Mouse (Mus musculus): Measurements from ENCODE around the gene Rbm20.

Gene Rbm20

GRCm38 (mm10) chr19:53716469-53716868 lies 39.4 kb downstream of the Rbm20 start:
- no peak for DNase-seq (ENCODE audit: low spot score in 2 of 2)

GRCm38 (mm10) chr19:53717364-53717763 lies 40.3 kb downstream of the Rbm20 start:
- DNase-seq (ENCODE audit: low spot score in 2 of 2): no peak

GRCm38 (mm10) chr19:53722186-53722585 lies 45.1 kb downstream of the Rbm20 start:
- no peak for DNase-seq (ENCODE audit: low spot score in 2 of 2)

- no peak for DNase-seq (ENCODE audit: low spot score in 2 of 2)
Measured at GRCm38 (mm10) chr19:53724053-53724452, 46.9 kb downstream of the Rbm20 start.

GRCm38 (mm10) chr19:53726340-53726739 lies 49.2 kb downstream of the Rbm20 start:
- DNase-seq (ENCODE audit: low spot score in 2 of 2): no peak

- DNase-seq (ENCODE audit: low spot score in 2 of 2): no peak
Measured at GRCm38 (mm10) chr19:53726755-53727154, 49.6 kb downstream of the Rbm20 start.

- no peak for DNase-seq (ENCODE audit: low spot score in 2 of 2)
Measured at GRCm38 (mm10) chr19:53727277-53727676, 50.2 kb downstream of the Rbm20 start.

GRCm38 (mm10) chr19:53727886-53728669 lies 51.0 kb downstream of the Rbm20 start:
- no peak for DNase-seq (ENCODE audit: low spot score in 2 of 2)

- DNase-seq (ENCODE audit: low spot score in 2 of 2): no peak
Measured at GRCm38 (mm10) chr19:53729919-53730318, 52.8 kb downstream of the Rbm20 start.

- no peak for DNase-seq (ENCODE audit: low spot score in 2 of 2)
Measured at GRCm38 (mm10) chr19:53731761-53732201, 54.7 kb downstream of the Rbm20 start.

GRCm38 (mm10) chr19:53734845-53735244 lies 57.7 kb downstream of the Rbm20 start:
- DNase-seq (ENCODE audit: low spot score in 2 of 2): no peak

- DNase-seq (ENCODE audit: low spot score in 2 of 2): no peak
Measured at GRCm38 (mm10) chr19:53738701-53739131, 61.6 kb downstream of the Rbm20 start.

GRCm38 (mm10) chr19:53739570-53740266 lies 62.6 kb downstream of the Rbm20 start:
- DNase-seq (ENCODE audit: low spot score in 2 of 2): no peak

- no peak for DNase-seq (ENCODE audit: low spot score in 2 of 2)
Measured at GRCm38 (mm10) chr19:53740750-53741380, 63.8 kb downstream of the Rbm20 start.

- no peak for DNase-seq (ENCODE audit: low spot score in 2 of 2)
Measured at GRCm38 (mm10) chr19:53741902-53742301, 64.8 kb downstream of the Rbm20 start.

GRCm38 (mm10) chr19:53745354-53745753 lies 68.2 kb downstream of the Rbm20 start:
- no peak for DNase-seq (ENCODE audit: low spot score in 2 of 2)

- DNase-seq (ENCODE audit: low spot score in 2 of 2): no peak
Measured at GRCm38 (mm10) chr19:53746116-53746515, 69.0 kb downstream of the Rbm20 start.

- DNase-seq (ENCODE audit: low spot score in 2 of 2): no peak
Measured at GRCm38 (mm10) chr19:53748236-53748775, 71.2 kb downstream of the Rbm20 start.

- DNase-seq (ENCODE audit: low spot score in 2 of 2): no peak
Measured at GRCm38 (mm10) chr19:53749326-53749725, 72.2 kb downstream of the Rbm20 start.

GRCm38 (mm10) chr19:53751420-53752185 lies 74.5 kb downstream of the Rbm20 start:
- DNase-seq (ENCODE audit: low spot score in 2 of 2): no peak

- no peak for DNase-seq (ENCODE audit: low spot score in 2 of 2)
Measured at GRCm38 (mm10) chr19:53752993-53753392, 75.9 kb downstream of the Rbm20 start.
